Mouse (Mus musculus): ENCODE measurements around the gene Vapa.

Vapa gene

DNA sequence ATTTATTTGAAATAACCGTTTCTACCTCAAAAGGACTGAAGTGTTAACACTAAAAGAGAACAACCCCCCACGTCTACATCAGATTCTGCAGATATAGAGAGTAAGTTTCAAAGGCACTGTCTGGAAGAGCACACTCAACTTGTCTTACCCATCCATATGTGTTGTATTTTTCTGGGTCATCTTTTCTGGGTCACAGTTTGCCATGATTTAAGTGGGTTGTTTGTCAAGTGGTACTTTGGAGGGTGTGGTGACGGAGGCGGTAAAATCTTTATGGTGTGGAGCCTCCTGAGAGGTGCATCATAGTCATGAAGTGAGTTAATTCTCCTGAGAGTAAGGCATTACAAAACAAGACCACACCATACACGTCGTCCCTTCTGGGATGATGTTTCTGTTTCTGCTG is 12.2 kb upstream of the Vapa start:
- no peak for DNase-seq (ENCODE audit: low spot score in 2 of 2)

DNA sequence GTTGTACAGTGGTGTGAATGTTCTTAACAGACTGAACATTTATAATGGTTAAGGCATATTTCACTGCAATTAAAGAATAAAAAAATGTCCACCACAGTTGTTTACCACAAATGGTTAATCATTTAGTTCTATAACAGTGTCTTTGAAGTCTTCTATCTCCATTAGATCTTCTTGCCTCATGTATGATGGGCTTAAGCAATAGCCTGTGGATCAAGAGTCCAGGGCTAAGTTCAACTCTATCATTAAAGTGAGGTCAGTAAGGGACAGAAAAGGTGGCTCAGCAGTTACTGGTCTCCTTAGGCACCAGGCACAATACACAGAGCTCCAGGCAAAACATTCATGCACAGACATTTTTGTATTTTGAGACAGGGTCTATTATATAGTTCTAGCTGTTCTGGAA is 9.8 kb upstream of the Vapa start:
- DNase-seq (ENCODE audit: low spot score in 2 of 2): no peak

DNA sequence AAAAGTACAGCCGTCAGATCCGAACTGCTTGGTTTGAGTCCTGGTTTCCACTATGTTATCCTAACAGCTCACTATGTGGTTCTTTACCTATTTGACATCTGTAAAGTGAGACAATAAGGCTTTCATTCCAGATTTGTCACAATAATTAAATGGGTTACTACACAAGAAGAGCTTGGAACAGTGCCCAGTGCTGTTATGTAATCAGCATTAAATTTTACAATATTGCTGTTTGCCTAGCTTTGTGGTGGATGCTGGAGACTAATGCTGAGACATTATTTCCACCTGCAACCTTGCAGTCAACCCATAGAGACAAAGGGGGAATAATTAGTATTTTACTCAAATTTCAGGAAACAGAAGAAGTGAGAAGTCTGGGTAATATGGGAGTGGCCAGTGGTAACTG is 5.1 kb upstream of the Vapa start:
- no peak for DNase-seq (ENCODE audit: low spot score in 2 of 2)

DNA sequence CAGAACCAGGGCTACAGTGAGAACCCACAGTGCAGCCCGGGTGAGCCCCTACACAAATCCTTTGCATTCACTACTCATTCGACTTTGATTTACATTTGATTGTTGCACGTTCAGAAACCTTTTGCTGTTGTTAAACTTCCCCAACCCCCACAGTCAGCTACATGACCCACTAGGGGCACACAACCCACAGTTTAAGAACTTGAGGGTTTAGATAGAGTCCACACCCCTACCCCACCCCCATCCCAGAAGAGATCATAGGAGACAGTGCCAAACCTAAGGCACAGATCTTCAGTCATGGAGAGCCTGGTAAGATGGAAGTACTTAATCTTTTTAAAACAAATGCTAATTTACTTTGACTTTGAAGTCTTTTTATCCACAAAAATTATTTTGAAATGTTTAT is 2.3 kb upstream of the Vapa start:
- DNase-seq (ENCODE audit: low spot score in 2 of 2): no peak

DNA sequence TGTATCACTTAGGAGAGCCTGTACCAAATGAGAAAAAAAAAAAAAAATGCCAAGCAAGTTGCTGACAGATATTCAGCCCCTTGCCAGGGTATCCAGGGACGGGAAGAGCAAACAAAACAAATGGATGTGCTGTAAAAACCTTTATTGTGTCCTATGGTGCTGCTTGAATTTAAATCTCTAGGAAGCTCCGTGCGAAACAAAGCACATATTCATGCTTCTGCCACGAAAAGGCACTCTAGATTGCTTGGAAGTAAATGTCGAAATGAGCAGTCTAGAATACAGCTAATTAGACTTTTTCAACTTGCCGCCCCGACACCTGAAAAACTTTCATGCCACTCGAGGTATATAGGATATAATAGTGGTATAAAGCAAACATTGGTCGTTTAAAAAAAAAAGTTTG is 1.1 kb upstream of the Vapa start:
- DNase-seq (ENCODE audit: low spot score in 2 of 2): no peak

DNA sequence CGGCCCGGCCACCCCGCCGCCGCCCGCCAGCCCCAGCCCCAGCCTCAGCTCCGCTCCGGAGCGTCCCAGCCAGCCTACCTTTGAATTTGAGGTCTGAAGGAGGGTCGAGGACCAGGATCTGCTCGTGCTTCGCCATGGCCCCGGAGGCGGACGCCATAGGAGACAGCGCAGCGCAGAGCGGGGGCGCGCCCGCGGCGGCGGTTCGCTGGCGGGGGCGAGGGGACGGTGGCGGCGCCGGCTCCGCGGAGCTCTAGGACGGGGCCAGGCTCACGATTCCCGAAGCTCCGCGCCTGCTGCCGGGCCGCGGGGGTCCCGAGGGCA is 253 bp downstream of the Vapa start:
- DNase-seq (ENCODE audit: low spot score in 2 of 2): no peak

DNA sequence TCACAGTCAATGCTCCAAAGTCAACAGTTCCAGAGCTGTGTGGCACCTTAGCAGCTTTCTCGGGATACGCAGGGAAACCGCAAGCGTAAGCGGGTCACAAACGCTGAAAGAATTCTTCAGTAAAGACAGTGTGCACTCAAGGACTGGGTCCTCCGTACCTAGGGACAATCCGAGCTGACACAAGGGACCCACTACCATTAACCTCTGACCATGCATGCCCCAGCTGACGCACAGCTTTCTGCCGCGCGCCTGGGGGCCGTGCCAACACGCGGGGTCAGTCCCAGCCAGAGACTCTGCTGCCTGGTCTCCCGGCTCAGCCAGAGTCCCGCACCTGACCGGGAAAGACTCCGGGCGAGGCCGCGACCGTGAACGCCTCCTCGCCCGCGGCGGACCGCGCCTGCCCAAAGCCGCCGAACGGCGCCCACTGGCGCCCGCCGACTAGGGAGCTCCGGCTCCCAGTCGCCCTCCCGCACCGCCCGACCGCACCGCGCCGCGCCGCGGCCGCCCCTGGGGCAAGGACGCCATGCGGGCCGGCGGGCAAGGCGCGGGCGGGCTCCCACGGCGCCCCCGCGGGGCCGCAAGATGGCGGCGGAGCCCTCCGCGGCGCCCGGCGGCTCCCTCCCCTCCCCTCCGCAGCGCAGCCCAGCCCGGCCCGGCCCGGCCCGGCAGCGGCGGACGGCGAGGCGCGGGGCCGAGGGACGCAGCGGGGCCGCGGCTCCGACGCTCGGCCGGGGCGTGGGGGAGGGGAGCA is 789 bp downstream of the Vapa start:
- peak; percentile 57 to 64 for DNase-seq (ENCODE audit: low spot score in 2 of 2)

DNA sequence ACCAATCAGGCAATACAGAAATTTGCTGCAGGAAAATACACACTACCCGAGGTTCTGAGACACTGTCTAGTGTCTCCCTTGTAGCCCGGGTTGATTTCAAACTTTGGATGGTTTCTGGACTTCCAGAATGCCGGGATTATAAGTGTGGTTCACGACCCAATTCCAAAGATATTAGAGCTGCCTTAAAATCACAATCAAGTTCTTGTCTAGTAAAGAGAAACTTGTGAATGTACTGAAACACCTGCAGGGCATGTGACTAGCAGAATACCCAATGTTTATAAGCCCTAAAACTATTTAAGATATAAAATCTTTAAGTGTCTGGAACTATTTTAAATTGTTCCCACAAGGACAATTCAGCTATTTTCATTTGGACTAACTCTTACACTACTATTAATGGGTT is 1.6 kb downstream of the Vapa start:
- no peak for DNase-seq (ENCODE audit: low spot score in 2 of 2)

DNA sequence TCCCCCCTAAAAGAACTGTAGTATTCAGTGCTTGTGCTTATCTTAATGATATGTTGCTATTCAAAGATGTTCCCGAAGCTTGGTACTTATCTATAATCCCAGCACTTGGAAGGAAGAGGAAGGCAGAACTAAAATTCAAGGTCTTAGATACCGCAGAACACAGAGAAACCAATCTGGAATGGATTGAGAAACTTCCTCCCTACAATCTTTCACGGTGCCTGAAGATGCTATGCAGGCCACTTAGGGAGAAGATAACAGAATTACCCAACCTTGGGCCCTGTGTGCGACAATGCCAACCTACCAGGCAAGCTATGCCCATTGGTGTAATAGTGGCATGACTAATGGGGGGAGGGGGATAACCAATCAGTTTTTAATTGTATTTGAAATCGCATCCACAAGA is 4.6 kb downstream of the Vapa start:
- DNase-seq (ENCODE audit: low spot score in 2 of 2): no peak

DNA sequence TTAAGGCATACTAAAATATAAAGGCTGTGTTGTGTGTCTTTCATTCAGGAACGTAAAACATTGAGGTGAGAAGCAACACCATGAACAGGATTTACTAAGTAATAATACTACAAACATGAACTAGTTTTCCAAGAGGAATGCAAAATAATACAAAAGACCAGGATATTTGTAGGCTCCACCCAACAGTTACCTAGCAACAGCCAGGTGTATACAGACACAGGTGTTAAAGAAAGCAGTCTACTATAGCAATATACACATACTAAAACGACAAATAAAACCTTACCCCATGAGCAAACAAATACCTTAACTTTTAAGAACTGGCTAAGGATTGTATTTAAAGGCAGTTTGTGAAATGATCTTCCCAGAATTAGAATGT is 5.1 kb downstream of the Vapa start:
- no peak for DNase-seq (ENCODE audit: low spot score in 2 of 2)

DNA sequence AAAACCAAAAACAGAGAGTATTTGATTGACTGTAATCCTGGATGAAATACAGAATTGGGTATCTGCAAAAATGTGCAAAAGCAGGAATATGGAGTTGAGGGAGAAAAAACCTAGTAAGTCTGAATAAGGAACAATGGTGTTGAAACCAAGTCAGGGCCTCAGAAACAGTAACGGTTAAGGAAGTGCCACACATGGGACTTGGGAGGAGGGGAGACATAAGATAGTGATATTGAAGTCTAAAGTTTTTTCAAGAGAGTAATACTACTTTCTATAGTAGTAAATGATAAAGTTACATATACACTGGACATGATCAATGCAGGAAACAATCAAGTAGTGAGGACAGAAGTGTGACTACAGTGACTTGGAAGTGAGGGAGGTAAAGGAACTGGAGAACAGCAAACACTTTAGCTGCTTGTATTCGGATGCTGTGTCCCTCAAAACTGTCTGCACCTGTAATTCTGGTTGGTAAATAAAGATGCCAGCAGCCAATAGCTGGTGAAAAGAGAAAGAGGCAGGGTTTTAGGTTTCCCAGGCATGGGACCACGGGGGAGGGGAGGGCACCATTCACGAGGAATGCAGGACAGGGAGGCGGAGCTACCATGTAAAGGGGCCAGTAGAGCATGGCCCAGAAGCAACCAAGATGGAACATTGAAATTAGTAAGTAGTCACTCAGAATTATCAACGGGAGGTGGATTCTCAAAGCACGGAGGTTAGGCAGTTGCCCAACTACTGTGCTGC is 5.6 kb downstream of the Vapa start:
- DNase-seq (ENCODE audit: low spot score in 2 of 2): no peak

DNA sequence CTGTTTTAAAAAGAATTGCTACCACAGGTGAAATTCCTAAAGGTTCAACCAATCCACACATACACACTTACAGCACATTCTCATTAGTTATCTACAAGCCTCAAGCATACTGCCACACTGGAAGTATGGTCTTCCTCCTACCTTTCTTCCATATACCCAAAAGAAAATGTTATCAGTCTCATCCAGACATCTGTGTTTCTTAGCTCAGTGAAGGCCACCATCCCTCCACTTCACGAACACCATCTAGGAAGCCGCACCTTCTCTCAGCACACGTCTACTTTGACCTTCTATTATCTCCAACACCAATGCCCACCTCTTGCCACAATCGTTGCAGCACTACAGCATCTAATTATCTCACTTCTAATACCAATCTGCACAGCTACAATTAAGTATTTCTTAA is 7.3 kb downstream of the Vapa start:
- DNase-seq (ENCODE audit: low spot score in 2 of 2): no peak

DNA sequence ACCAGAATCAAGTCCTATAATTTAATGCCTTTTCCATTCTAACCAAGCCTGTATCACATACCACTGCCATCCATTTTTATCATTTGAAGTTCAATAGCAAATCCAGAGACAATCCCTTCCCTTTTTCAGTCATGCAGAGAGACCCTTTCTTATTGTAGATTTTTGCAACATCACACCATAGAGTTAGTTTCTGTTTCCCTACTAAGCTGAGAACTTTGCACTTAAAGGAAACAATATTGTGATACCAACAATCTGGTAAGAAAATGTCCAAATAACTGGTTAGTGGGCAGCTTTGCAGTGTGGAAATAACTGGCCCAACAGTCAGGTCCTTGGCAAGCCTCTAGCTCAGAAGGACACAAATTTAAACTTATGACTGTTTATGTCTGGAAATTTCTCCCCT is 8.5 kb downstream of the Vapa start:
- no peak for DNase-seq (ENCODE audit: low spot score in 2 of 2)

DNA sequence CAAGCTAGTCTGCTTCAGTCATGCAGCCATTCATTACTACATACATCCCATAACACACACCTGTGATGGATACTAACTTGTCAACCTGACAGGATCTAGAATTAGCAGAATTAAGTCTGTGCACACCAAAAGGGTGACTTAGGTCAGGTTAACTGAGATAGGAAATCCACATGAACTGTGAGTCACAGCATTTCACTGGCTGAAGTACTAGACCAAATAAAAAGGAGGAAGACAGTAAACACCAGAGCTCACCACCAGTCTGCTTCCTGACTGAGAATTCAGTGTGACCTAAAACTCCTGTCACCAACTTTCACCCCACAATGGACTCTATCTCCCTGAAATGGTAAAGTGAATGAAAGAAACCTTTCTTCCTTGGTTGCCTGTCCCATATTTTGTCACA is 9.0 kb downstream of the Vapa start:
- no peak for DNase-seq (ENCODE audit: low spot score in 2 of 2)

DNA sequence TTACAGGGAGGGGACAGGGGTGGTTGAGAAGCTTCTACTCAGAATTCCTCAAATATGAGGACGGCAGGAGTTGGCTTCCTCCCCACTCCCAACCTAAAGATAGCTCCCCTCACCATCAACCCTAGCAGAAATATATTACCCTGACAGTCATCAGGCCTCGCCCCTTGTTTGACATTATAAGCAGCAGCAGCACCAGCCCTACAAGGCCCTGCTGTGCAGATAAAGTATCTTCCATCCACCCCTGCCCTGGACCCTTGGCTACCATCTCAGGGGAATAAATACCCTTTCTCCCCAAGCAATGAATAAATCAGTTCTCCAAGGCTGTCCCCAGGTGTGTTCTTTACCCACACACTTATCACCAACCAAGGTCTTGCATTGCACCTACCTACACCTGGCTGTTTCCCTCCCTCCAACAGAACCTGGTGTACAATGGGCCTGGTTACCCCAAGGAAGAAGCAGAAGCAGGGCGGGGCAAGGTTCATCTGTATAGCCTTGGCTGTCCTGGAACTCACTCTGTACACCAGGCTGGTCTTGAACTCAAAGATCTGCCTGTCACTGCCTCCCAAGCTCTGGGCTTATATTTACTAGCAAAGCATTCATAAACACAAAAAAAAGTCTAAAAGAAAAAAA is 15.4 kb downstream of the Vapa start:
- no peak for DNase-seq (ENCODE audit: low spot score in 2 of 2)

DNA sequence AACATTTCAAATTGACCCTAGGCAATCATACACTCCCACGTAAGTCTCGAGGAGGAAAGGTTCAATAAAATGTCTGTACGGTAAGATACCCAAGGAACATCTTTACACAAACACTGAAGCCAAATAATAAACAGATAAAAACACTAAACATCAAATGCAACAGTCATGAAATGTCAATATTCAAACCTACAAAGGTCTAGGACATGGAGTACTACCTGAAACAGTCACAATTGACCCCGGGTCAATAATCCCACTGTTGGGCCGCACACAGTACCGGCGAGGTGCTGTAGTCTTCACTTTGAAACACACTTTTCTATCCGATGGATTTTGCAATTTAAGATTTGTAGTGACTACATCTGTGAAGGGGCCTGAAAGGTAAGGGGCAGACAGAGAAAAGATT is 18.7 kb downstream of the Vapa start:
- no peak for DNase-seq (ENCODE audit: low spot score in 2 of 2)

DNA sequence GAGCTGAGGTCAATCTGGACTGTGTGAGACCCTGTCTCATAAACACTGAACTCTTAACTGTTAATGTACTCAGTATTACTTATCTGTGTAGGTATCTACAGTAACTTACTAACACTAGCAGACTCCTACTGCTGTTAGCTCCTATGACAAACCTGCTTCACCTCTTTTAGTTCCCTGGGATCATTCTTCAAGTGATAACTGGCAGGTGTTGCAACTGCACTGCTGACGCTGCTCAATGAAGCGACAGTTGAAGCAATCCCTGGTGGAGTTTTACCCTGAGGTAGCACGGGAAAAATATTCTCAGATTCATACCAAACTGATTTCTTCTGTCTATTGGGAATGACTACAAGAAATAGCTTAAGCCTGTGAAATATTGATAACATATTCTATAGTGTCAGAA is 26.5 kb downstream of the Vapa start:
- no peak for DNase-seq (ENCODE audit: low spot score in 2 of 2)

DNA sequence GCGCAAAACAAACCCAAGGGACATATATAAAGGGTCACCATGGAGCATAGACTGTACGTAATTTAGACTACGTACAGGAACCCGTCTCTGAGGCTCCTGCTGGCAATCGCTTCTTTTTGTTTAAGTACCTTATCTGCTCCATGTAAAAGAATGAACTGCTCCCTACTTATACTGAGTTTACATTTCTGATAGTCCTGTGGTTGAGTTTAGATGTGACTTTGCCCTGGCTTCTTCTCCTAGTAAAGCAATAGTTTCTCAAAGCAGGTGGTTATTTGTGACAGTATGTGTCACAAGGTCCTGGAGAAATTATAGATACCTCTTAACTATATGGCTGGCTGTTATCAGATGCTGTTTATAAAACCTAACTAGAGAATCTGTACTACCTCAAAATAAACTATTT is 31.9 kb downstream of the Vapa start:
- no peak for DNase-seq (ENCODE audit: low spot score in 2 of 2)

DNA sequence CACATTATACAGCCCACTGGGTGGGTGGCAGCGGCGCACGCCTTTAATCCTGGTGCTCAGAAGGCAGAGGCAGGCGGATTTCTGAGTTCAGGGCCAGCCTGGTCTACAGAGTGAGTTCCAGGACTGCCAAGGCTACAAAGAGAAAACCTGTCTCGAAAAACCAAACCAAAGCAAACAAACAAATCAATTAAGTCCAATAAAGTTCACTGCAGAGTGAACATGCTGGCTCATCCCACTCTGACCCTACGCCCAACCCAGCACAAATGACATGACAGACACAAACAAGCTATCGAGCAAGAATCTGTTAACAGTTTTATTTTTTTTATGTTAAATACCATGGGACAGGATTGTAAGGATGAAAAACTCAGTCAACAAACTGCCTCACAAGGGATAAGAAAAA is 33.6 kb downstream of the Vapa start:
- DNase-seq (ENCODE audit: low spot score in 2 of 2): no peak

DNA sequence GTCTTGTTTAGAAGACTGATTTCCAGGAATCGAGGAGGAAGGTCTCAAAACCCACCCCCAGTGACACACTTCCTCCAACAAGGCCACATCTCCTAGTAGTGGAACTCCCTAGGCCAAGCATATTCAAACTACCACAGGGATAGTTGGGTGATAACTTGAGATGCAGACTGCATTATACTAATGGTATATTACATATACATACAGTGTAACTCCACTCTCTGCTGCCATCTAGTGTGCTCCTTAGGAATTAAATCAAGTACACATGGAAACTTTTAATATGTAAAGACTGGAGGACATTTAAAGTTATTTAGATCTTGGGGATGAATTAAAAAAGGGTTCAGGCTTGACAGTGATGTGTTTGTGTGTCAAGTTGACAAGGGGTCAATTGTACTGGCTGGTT is 38.0 kb downstream of the Vapa start:
- DNase-seq (ENCODE audit: low spot score in 2 of 2): no peak

DNA sequence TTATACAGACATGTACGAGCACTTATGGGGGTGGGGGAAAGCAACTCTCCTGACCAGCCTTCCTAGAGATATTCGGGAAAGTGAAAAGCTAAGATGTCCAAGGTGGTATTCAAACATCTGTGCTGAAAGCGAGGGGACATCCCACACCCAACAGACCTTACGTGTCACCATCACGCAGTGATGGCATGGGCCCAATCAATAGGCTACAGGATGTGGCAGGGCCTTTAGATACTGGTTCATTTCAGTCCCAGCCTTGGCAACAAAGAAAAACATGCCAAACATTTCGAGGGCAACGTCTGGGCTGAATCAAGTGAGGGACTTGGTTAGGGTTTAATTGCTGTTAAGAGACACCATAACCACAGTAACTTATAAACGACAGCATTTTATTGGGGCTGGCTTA is 38.5 kb downstream of the Vapa start:
- no peak for DNase-seq (ENCODE audit: low spot score in 2 of 2)

DNA sequence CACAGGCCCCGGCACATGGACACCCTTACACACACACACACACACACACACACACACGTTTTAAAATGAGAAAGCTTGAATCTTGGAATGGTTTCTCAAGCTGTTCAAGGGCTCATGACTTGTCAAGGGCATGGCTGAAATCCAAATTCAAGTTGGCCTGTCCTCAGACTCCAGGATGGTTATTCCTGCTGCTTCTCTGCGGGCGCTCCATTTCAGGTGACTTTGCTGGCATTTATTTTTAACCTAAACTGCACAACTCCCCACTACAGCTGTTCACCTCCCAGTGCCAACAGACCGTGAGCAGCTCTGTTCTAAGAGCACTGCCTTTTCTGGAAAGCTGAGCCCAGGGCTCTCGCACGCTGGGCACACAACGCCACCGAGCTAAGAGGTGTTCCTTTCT is 41.5 kb downstream of the Vapa start:
- no peak for DNase-seq (ENCODE audit: low spot score in 2 of 2)

DNA sequence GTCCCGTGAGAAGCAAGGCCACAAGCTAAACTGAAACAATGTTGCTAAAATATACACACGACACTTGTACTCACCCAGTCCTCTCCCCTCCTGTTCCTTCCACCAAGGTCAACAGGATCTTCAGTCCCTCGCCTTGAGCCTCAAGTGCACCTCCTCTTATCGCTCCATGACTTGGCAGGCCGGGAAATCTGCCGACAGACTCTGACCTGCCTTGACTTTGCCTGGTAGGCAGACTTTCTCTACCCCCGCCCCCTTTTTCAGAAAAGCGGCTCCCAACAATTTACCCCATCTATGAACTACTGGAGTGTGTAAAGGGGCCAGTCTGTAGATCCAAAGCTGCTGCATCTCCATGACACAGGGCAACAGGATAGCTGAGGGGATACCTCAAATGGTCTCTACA is 41.9 kb downstream of the Vapa start:
- no peak for DNase-seq (ENCODE audit: low spot score in 2 of 2)

DNA sequence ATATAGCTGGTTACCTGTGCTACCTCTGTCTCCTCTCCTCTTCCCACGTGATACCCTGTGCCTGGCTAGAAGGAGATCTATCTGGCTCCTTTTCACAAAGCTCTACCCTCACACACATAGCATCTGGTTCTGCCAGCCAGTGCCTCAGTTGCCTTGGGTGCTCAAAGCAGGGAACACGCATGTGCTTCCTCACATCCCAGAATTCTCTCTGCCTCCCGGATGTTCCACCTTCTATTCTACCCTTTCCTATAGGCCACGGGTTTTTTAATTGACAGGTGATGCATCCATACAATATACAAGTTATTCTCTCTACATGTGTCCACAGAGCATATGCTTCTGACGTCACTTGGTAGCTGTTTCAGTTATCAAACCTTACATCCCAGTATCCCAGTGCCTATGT is 49.2 kb downstream of the Vapa start:
- no peak for DNase-seq (ENCODE audit: low spot score in 2 of 2)

Measured in right cerebral cortex, postnatal 10 days (tissue).